Mouse (Mus musculus) layer of hippocampus, postnatal 10 days (tissue): ENCODE measurements around the gene Plch1. TPM values are rescaled to one million over a fixed set of nuclear protein-coding genes. Genes with fewer than 3 reads are reported as not detected.
A peak's percentile ranks its signal among the peaks of the same experiment; 100 is the strongest.

Experiments
- DNase-seq, 2 experiments: peaks; one replicate each; pipeline ENCODE4 v3.0.0; 2021; ENCODE audit warnings: low spot score in 2 of 2
- long read RNA-seq: library from polyadenylated mRNA; stranded (forward); transcript quantifications from one replicate; pipeline ENCODE4 v2.0.0, GENCODE M21; 2023
- total RNA-seq, 2 experiments: library from RNA; stranded (reverse); gene quantifications; 2 replicates each; pipeline ENCODE4 v1.2.3; 2021

Plch1 gene
- 1 to 10 TPM; 6.0 to 9.6 TPM for total RNA-seq
- long read RNA-seq, partial matches to known transcripts = 0 of 1 reads
- long read RNA-seq, other reads (novel, unspliced or antisense) = 1 of 1 reads

GRCm38 (mm10) chr3:63899309-63899695 lies at the start of gene Plch1:
Gene Plch1, minus strand, starts transcription at chr3:63899472.
- peak; percentile 64 to 69 for DNase-seq

GRCm38 (mm10) chr3:63941204-63941850 lies 42.1 kb upstream of the Plch1 start:
- DNase-seq = peak; percentile 8 to 21

GRCm38 (mm10) chr3:63938928-63939327 lies 39.7 kb upstream of the Plch1 start:
- DNase-seq = no peak

- DNase-seq = peak; percentile 92 to 95
These were observed 29.9 kb upstream of the Plch1 start, which contains the start of gene E130311K13Rik for GRCm38 (mm10) chr3:63928878-63929859. Gene E130311K13Rik, minus strand, starts transcription at chr3:63929472.

GRCm38 (mm10) chr3:63919634-63920033 lies 20.4 kb upstream of the Plch1 start:
- peak in 1 of 2 experiments; percentile 28 for DNase-seq

- no peak for DNase-seq
These were observed 11.0 kb upstream of the Plch1 start for GRCm38 (mm10) chr3:63910301-63910700.

DNA sequence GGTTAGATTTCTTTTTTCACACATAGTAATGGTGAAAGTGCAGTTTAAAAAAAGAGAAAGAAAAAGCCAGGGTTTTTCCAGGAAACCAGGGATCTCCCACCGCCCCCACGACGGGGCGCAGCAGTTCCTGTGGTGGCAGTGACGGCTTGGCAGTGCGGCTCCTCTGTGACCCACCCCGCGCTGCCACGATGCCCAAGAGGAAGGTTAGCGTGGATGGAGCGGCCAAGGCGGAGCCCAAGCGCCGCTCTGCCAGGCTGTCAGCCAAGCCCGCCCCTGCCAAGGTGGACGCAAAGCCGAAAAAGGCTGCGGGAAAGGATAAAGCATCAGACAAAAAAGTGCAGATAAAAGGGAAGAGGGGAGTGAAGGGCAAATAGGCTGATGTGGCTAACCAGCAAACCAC lies 6.0 kb upstream of the Plch1 start:
- DNase-seq = peak; percentile 7 to 21

DNA sequence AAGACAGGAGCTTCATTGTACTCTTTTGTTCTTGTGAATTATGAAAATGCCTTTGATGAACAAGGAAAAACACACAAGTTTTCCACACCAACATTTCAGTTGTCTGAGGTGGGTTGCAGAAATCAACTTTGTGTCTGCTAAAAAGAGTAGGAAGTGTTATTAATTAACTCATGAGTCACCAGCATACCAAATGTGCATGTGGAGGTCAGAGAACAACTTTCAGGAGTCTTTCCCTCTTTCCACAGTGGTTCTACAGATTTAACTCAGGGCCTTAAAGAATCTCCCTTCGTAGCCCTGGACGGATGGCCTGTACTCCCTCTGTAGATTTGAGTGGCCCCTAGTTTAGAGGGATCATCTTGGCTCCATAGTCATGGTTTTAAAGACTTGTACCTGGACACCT lies 4.9 kb upstream of the Plch1 start:
- no peak for DNase-seq

DNA sequence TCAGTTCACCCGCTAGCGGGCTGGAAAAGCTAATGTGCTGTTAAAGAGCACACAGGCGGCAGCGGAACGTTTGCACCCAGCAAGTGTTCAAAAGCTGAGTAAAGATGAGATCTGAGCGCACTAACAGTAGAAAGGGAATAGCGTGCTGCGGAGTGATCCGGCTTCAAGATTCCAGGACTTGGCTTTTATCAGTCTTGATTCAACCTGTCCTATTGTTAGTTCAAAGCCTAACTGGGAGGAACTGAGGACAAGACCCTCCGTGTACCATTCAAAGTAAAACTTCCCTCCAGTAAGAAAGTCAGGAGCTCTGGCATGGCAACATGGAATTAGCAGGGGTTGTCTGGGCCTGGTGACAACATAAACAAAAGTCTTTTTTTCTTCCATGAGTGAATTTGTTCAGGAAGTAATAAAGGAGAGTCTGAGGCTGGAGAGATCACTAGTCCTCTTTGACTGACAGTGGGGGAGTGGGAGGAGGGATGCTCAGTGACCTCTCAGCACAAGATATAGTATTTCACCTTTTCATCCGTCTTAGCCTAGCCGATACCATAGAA lies 824 bp upstream of the Plch1 start:
- peak; percentile 19 to 30 for DNase-seq

GRCm38 (mm10) chr3:63898581-63899308 lies 527 bp downstream of the Plch1 start:
- peak; percentile 80 to 87 for DNase-seq

DNA sequence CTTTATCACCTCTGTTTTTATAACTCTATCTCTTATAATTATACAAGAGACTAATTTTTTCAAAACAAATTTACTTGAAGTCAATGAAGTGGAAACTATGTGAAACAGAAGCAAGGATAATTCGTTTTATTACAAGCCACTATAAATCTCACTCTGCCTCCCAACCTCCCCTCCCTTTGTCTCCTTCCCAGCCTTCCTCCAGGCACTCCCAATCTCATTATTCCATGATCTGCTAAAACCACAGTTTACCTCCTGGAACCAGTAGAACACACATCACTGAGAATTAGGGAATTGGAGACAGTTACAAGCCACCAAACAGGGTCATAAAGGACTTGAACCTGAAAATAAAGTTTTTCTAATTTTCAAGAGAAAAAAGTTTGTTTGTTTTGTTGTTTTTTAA lies 2.1 kb downstream of the Plch1 start:
- DNase-seq = no peak

DNA sequence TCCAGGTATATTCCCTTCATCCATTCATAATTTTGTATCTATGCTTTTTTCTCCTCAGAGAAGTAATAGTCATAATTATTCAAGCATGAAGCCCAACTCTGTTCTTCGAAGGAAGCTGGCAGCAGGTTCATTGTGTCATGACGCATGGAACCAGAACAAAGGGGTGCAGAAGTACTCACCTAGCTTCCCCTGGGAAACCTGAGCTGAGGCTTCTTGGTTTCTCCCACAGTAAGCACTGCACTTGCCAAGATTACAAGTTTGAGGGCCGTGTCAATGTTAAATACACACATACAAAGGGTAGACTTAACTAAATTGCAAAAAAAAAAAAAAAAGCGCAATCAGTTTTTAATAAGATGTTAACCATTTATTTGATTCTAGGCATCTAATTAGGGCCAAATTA lies 3.0 kb downstream of the Plch1 start:
- DNase-seq = no peak

DNA sequence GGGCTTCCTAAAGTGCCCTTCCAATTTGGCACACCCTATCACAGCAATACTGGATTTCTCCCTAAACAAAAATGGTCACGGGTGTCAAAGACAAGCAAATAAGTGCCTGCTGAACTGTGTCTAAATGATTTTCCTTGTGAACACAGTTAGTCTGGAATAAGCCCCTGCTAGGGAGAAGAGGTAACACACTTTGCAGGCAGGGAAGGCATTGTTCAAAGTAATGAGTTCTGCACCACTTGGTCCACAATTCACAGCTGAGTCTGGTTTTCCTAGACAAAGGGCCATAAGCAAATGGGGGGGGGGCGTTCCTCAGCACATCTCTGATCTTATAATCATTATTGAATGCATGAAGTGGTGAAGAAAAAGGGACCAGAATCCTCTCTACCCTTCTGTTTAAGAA lies 3.5 kb downstream of the Plch1 start:
- DNase-seq = no peak

GRCm38 (mm10) chr3:63893677-63894076 lies 5.6 kb downstream of the Plch1 start:
- DNase-seq = no peak

GRCm38 (mm10) chr3:63892154-63892553 lies 7.1 kb downstream of the Plch1 start:
- DNase-seq = no peak

DNA sequence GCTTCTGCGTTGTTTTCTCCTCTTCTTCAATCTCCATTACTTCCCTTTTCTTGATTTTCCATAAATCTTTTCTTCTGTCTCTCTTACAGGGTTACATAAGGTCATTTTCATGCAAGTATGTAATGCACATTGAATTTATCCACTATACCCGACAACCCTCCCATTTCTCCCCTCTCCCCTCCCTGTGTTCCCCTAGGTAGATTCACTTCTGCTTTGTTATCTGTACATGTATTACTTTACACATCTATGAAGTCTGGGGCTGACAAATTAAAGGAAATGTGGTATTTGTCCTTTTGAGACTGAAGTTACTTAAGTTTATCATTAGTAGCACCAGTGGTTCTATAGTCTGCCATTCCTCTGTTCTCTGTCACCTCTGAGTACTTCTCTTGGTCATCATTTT lies 18.2 kb downstream of the Plch1 start:
- no peak for DNase-seq

GRCm38 (mm10) chr3:63878995-63879666 lies 20.1 kb downstream of the Plch1 start:
- no peak for DNase-seq

- DNase-seq = no peak
These were observed 26.5 kb downstream of the Plch1 start for GRCm38 (mm10) chr3:63872818-63873217.

DNA sequence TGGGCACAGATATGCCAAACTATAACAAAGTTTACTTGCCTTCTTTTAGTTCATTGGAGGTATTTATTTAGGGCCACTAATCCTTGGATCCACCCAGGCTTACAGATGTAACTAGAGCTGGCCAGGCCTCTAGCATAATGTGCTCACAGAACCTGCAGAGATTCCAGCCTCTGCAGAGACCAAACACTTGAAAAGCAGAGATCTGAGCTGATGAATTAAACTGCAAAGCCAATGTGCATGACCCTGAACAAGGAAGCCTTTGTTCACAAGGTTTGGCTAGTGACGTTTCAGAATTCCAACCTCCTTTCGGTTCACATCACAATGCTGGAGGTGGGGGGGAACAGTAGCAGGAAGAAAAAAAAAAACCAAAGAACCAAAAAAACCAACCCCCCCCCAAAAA lies 28.0 kb downstream of the Plch1 start:
- DNase-seq = no peak

DNA sequence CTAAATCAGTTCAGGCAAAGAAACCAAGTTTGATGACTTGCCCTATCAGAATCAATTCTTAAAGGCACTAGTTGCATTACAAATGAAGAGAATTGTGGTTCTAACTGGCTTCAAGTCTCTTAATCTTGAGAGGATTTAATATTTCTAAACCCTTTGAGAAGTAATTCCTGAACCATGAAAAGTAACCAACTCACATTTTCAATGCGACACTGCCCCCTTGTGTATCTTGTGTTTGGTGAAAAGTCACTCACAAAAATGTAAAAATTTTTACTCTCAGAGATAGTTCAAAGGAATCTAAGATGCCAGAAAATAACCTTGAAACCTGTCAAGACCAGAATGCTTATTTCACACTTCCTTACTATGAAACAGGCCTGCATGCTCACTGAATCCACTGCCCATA lies 31.0 kb downstream of the Plch1 start:
- peak; percentile 64 to 67 for DNase-seq

DNA sequence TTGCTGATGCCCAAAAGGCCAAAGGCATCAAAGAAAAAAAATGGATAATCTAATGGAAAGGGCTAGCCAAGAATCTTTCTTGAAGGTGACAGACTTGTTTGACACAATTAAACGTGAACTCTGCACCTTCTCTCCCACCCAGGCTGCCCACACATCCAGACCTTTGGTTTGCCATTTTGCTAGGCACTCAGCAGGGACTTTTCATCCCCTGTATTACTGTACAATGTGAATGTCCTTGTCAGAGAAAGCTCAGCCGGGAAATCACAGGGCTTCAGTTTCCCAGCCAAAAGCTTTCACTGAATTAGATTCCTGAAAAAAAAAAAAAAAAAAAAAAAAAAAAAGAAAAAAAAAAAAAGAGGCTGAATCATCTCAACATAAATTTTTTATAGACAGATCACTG lies 34.2 kb downstream of the Plch1 start:
- no peak for DNase-seq
